Mouse (Mus musculus): ENCODE measurements around the gene St3gal5.
A peak's percentile ranks its signal among the peaks of the same experiment; 100 is the strongest.

The St3gal5 gene

DNA sequence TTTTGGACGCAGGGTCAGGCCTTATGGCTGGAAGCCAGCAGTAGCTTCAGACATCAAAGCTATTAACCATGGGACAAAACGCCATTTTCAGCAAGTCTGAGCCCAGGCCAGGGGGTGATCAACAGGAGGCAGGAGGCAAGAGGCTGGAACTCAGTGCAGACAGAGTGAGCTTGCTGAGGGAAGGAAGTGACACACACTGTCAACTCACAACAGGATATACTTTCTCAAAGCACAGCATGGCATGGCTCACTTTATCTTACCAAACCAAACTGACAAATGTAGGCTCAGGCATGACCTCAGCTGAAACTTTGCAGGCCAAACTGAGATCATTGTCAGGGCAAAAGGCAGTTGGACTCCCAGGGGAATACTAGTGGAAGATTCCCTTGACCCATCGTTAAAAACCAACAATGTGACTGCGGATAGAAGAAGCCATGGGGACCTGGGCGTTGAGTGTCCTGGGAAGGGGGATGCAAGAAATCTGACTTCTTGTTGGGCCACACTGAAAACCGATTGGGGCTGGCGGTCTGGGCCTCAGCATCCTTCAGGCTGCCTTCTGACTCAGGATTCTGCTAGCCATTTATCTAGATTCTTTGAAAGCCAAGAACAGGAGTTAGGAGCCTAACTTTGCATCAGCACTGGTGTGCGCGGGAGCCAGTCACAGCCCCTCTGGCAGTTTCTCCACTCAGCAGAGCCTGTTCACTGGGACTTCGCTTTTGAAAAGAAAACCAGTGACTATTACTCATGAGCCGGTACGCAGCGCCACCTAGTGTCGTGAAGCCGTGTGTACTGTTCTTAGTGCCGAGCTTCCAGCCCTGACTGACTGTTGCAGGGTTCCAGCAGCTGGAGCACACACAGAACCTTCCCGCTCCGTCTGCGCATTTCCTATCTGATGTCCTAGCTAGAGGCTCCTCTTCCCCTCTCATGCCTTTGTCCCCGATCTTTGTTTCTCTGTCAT is 67.2 kb downstream of the St3gal5 start:
- peak; percentile 76 for DNase-seq

DNA sequence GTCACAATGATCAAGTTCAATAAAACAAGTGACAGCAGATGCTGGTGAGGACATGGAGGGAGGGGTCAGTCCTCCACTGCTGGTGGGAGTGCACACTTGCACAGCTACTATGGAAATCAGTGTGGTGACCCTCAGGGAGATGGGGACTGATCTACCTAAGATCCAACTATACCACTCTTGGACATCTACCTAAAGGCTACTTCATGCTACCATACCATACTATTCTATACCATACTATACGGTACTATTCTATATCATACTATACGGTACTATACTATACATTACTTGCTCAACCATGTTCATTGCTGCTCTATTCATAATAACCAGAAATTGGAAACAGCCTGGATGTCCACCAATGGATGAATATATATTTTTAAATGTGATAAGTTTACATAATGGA is 68.5 kb downstream of the St3gal5 start:
- DNase-seq: no peak

DNA sequence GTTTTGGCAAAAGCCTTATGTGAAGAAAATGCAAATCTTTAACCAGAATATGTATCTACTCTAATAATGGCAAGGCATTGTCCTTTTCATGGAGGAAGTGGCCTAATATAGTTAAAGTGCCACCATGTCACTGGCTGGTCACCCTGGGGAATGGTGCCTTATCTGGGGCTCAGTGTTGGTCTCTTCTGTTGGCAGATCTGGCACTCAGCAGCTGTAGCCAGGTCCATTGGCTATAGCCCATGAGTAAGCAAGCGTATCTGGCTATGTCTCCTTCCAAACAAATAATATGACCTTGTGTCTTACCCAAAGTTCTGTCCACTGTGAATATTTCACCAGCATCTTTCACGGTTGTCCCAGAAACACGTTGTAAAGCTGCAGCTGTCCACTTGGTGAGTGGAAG is 74.0 kb downstream of the St3gal5 start:
- no peak for DNase-seq

DNA sequence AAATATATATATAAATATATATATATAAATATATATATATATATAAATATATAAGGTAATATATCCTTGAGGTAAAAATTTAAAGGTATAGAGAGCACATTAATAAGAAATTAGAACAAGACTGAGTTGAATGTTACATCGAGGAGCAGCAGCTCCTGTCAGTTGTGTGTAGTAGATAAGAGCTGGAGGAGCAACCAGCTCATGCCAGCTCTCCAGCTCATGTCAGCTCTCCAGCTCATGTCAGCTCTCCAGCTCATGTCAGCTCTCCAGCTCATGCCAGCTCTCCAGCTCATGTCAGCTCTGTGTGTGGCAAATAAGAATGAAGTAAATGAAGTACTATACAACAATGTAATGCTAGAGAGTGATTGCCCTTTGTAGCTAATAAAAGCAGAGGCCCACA is 76.0 kb downstream of the St3gal5 start:
- no peak for DNase-seq

DNA sequence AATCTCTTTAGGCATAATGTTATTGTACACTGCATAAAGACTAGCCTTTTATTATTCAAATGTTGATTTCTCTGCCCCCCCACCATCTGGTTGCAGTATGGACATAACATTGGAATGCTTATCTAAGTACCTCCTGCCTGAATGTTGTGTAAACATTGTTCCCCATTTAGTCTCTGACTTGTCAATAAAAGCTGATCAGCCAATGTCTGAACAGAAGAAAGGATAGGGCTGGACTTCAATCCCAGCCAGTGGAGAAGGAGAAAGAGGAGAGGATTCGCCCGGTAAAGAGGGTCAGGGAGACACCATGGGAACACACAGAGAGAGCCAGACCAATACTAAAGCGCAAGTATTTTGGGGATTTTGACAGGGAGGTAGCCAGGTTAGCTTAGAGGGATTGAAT is 78.0 kb downstream of the St3gal5 start:
- DNase-seq: no peak

DNA sequence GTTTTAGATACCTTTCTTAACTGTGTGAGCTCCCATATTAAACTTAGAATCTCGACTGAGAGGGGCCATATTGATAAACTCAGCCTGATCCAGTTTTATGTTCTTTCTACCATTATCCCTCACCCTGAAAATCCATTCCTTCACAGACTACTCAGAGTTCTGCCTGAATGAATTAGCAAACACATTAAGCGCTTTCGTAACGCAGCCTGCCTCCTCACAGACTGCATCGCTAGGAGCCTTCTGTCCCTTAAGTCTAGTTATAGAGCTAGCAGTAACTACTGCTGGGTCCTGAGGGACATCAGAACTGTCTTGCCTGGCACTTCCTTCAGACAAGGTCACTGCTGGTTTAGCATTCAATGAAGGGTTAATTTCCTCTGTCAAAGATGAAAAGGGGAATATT is 78.6 kb downstream of the St3gal5 start:
- peak; percentile 37 for DNase-seq

DNA sequence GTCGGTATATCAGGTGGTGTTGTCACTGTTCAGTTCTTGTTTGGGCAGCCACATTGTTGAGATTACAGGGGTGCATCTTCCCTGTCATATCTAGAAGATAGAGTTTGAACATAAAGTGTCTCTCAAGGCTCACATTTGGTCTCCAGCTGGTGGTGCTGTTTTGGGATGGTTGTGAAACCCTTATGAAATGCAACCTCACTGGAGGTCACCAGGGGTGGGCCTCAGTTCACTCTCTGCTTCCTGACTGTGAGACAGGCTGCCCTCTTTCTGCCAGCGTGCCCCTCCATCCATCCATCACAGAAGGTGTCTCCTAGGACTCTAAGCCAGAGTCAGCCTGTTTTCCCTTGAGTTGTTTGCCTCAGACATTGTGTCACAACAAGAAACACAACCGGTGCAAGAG is 80.0 kb downstream of the St3gal5 start:
- no peak for DNase-seq

DNA sequence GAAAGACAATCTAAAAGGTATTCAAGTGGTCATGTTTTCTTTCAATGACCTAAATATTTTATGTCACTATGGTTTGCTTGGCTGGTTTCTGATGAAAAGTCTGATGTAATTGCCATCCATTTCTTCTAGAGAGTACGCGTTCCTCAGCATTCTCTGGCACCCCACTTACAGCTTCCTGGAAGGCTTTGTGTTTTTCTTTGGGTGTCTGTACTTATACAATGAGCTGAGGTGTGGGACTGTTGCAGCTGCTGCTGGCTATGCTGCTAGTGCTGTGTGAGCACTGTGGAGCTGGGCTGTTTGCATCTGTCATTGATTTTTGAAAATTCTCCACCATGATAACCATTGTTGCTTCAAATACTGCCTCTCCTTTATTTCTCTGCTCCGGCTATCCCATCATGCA is 81.6 kb downstream of the St3gal5 start:
- no peak for DNase-seq

DNA sequence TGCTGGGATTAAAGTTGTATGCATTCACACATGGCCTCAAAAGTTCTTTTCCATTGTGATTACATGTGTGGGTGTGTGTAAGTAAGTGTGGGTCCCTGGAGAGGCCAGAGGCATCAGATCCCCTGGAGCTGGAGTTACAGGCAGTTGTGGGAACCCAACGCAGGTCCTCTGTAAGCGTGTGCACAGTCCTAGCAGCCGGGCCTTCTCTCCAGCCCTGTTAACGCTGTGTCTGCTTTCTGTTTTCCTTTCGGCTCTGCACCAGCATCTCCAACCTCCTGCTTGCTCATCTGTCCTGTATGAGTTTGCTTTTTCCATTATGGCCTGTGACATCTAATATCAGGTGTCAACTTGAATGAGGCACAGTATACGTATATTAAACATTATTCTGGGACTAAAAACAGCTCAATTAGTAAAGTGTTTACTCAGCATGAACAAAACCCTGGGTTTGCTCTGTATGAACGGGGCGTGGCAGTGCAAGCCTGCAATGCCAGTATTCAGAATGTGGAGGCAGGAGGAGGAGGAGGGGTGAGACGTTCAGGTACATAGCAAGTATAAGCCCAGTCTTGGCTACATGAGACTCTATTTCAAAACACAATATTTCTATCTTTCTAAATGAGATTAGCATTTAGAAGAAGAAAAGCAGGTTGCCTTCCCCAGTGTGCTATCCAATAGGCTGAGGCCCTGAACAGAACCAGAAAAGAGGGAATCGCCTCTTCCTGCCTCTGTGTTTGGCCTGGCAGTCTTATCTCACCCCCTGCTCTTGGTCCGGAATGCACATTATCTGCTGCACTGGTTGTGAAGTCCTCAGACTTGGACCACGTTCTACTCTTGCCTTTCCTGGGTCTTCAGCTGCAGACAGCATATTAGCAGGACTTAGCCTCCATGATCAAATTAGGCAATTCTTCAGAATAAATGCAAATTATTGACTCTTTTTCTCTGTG is 82.4 kb downstream of the St3gal5 start:
- no peak for DNase-seq

DNA sequence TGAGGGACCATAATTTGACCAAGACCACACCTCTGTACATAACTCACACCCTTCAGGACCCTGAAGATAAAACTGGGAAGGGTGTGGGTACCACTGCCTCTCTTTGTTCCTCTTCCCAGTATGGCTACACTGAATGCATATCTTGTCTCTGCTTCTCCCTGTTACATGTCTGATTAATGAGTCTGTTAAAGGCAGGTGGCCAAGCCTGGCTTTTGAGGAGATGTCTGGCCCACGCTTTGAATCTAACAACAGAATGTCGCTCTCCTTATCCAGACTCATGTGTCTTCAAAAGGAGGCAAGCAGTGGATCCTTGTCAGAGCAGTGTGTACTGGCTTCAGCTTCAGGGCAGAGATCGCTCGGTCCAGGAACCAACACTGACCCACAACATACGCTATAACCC is 87.2 kb downstream of the St3gal5 start:
- DNase-seq: peak; percentile 61

DNA sequence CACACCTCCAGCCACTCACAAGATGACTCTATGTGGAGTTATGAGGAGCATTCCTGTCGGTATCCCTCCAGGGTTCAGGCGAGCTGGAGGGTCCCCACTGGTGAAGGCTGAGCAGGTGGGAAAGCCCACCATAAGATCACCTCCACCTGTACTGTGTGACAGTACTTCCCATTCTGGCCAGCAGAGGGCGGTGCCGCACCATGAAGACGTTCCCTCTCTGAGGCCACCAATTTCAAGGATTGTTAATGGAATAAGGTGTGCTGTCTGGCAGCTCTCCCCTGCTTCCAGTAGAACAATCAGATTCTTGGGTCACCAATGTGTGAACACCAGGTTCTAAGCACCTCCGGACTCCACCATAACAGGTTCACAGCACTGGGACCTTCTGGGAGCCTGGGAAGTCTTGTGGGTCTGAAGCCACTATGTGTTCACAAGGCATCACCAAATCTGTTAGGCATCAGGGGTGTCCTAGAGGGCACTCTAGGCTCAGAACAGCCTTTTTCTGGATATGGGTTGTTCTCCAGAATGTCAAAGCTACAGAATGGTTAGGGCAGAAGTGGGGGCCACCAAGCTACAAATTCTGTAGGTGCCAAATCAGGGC is 88.6 kb downstream of the St3gal5 start:
- peak; percentile 44 for DNase-seq

DNA sequence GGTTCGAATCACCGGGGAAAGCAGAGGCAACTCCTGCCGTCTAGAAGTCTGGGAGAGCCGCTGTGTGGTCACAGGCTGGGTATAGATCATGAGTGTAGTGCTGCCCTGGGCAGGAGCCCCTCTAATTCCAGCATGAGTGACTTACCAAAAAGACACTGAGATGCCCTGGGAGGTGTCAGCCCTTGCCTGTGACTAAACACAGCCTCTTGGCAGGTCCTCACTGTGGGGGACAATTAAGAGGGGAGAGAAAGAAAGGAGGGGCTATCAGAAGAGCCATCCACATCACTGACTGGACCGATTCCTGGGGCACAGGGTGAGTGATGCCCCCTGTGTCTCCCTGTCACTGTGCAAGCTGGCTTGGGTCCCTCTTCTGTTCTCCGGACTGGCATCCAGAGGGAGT is 89.4 kb downstream of the St3gal5 start:
- no peak for DNase-seq

DNA sequence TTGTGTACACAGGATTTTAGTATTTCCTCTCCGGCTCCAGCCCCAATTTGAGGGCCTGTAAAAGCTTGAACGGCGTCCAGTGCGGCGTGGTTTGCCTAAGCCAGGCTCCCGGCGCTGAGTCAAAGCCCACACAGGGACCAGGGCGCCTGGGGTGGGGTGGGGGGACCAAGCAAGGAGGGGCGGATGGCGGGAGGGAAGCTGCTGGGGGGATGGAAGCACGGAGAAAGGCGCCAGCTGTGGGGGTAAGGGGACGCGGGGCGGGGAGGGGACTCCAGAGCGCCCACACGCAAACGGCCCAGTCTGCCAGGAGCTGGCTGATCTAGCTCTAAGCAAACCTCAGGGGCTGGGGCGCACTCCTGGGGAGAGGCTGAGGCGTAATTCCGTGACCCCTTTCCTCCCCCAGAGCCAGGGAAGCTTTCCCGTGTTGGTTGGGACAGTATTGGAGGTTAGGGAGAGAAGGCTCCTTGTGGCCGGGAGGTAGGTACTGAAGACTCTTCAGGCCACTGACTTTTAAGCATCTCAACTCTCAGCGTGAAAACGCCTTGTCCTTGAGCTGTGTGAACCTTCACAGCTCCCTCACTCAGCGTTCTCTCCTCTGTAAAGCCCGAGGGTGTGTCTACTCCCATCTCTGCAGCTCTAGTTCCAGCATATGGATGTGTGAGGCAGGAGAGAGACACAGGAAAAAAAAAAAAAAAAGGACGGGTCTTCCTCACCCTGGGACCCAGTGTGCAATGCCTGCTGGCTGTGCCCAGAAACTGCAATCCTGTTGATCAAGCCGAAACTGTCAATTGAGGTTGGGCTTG is 91.9 kb downstream of the St3gal5 start:
- no peak for DNase-seq

DNA sequence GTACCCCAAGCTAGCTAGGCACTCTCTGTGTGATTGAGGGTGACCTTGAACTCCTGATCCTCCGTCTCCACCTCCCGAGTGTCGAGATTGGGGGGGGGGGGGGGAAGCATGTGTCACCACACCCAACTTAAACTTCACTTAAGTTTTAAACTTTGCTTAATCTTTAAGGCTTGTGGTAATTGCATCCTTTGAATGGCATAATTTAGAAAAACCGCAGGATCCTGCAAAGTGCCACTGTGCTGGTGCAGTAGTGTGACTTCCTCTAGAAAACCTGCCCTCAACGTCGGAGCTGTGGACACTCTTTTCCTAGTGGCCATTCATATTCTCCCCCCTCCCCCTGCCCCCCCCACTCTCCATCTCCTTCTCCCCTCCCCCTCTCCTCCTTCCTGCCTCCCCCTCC is 92.7 kb downstream of the St3gal5 start:
- DNase-seq: no peak

DNA sequence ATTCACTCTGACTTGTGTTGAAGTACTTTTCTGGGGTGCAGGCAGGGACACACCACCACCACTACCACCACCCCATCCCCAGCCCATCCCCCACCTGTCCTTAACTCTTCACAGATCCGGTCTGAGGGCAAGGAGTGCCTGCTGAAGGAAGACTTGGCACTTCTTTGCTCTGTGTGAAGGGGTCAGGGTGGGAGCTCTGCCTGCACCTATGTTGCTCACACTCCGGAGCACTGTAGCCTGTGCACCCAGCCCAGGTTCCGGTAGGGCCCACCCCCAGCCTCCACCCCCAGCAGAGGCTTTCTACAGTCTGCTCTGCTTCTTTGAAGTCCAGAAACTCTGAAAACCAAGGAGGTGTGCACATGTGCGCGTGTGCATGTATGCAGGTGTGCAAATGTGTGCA is 93.2 kb downstream of the St3gal5 start:
- DNase-seq: no peak

DNA sequence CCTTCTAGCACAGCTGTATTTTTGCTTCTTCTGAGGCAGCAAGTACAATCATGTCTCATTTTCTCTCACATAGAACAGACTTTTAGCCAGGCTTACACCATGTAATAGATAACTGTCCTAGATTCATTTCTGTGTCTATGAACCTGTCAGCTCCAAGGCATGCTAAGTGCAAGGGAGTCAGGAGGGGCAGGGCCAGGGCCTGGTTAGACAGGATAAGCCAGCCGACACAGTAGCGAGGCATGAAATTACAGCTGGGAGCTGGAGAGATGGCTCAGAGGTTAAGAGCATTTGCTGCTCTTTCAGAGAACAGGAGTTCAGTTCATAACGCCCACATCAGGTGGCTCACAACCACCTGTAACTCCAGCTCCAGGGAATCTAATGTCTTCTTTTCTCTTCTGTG is 99.3 kb downstream of the St3gal5 start:
- DNase-seq: no peak

DNA sequence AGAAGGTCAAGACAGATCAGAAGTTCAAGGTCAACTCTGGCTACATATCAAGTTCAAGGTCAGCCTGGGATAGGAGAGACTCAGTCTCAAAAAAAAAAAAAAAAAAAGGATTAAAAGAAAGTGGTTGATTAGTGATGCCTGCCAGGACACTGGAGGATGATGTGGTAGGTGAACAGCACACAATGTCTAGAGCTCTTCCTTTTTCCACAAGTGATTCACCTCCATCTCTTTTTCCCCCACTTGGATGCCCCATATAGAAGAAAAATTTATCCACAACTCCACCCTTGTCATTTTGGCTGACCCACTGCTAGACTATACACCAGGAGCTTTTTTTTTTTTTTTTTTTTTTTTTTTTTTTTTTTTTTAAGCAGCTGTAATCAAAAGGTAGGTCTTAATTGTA is 100.1 kb downstream of the St3gal5 start:
- DNase-seq: no peak

DNA sequence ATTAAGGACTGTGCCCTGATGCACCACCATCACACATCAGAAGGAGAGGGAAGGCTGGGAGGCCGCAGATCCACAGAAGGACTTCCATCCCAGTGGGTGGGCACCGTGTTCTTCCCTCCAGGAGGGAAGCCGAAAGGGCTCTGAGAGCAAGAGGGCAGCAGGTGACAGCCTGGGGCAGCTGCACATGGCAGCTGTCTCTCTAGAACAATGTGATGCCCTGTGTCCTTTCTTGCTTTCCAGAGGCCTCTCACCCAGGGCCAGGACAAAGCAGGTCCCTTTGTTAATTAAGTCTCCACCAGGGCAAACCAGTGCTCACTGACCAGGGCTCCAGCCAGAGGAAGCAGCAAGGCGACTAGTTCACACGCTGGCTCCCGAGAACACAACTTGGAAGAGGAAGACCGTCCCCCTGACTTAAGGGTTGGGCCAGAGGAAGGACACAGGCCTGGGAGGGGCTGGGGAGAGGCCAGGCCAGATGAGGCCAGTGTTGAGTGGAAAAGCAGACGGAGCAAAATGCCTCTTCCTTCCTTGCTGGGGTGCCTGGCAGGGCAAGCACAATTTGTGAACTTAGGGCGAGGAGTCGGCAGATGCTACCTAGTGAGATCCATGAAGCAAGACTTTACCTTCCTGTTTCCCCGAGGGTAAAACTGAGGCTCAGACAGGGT is 103.3 kb downstream of the St3gal5 start:
- no peak for DNase-seq

DNA sequence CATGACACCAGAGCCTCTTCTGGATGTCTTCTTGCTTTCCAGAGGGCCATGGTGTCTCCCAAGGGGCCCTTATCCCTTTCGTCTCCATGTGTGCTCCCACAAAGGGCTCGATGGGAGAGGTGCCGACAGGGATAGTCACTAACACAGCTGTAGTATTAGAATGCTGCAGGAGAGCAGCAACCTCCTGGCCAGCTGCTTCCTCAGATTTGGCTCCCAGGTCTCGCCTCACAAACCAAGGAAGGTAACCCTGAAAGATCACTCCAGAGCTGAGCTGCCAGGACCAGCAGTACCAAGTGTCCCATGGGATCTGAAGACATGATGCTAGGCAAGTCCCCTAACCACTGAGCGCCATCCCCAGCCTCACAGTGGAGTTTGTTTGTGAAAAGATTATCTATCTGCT is 105.3 kb downstream of the St3gal5 start:
- DNase-seq: no peak

DNA sequence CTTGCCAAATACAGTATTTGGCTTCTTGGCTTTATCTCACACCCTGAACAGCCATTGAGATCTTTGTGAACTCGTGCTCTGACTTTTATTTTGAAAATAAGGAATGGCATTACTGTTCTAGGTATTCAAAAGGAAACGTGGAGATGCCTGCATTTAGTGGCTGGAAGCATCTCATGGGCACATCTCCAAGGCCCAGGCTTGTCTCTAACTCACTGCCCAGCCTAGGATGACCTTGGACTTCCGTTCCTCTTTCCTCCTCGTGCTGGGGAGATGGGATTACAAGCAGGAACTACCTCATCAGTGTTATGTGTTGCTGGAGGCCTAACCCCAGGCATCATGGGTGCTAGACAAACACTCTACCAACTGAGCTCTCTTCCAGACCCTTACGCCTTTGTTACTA is 105.9 kb downstream of the St3gal5 start:
- DNase-seq: no peak

All from layer of hippocampus, adult 9-11 months (tissue).